Comparison of ENCODE assay signal across 24 mouse cellular contexts in the genomic region with DNA sequence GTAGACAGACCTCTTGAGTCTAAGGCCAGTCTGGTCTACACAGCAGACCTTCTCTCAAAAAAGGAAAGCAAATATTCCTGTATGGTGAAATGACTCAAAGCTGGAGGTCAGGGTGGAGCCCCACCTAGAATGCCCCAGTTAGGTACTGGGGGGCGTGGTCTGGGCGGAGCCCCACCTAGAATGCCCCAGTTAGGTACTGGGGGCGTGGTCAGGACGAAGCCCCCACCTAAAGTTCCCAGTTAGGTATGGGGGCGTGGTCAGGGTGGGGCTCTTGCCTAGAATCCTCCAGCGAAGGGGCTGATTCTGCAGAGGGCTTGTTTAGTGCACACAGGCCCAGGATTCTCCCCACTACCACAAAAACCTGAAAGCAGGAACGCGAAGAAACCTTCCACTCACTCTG. TPM values are rescaled to one million over a fixed set of nuclear protein-coding genes. Genes with fewer than 3 reads are reported as not detected.
A peak's percentile ranks its signal among the peaks of the same experiment; 100 is the strongest.
DNase-seq lines count a peak whose midpoint lies in the region; ATAC-seq and TF ChIP-seq lines count a peak whose summit lies in the region.
"Had no signal": no experiment of that assay in that cellular context is flagged by ENCODE, and none has a peak within 500 bp of the region (broad histone marks: within the 10 kb centered on the region; RNA-seq: fewer than 3 reads in every experiment).

No protein-coding gene starts in this region.

- no peak overlapping the region for H3K27ac ChIP-seq in lung, postnatal 0 days (ENCODE audit: low read length)
- no peak overlapping the region for H3K27ac ChIP-seq in stomach, postnatal 0 days (replicated peaks)
- no peak overlapping the region for H3K27ac ChIP-seq in midbrain, embryonic 14.5 days (replicated peaks; ENCODE audit: low read depth, low read length)
- H3K27ac ChIP-seq: embryonic facial prominence, embryonic 15.5 days; forebrain, embryonic 10.5 days; heart, embryonic 15.5 days; hindbrain, embryonic 13.5 days; hindbrain, postnatal 0 days had no signal

- H3K9ac ChIP-seq in lung, postnatal 0 days (replicated peaks; ENCODE audit: low read depth) = no peak overlapping the region
- no peak overlapping the region for H3K9ac ChIP-seq in stomach, postnatal 0 days (ENCODE audit: low read length)
- H3K9ac ChIP-seq in midbrain, embryonic 14.5 days (replicated peaks; ENCODE audit: low read length) = no peak overlapping the region
- H3K9ac ChIP-seq: embryonic facial prominence, embryonic 15.5 days; heart, embryonic 15.5 days; hindbrain, embryonic 13.5 days had no signal

- ATAC-seq in lung, postnatal 0 days = no peak
- no peak for ATAC-seq in stomach, postnatal 0 days (ENCODE audit: low FRiP score, low TSS enrichment)
- ATAC-seq in midbrain, embryonic 14.5 days (ENCODE audit: low FRiP score, low TSS enrichment) = no peak
- ATAC-seq: forebrain, embryonic 14.5 days; hindbrain, postnatal 0 days; intestine, embryonic 16.5 days; Patski had no signal

- no peak for TF ChIP-seq CTCF in lung, postnatal 0 days (IDR thresholded peaks at IDR 0.05)
- no peak for TF ChIP-seq CTCF in stomach, postnatal 0 days (IDR thresholded peaks at IDR 0.05; ENCODE audit: low read depth)

- DNase-seq in cerebellum, adult 9-11 months = peak; percentile 20
- DNase-seq in cerebellum, adult 11 months = no peak
- peak; percentile 48 for DNase-seq in lung, postnatal 0 days (ENCODE audit: low spot score)
- DNase-seq in lung, postnatal 14 days = no peak
- DNase-seq in R1 (ENCODE audit: low read depth, low spot score) = peak; percentile 96
- peak; percentile 49 for DNase-seq in stomach, postnatal 0 days (ENCODE audit: low spot score)
- DNase-seq in frontal cortex, postnatal 36 days (ENCODE audit: low spot score in 2 of 2) = no peak
- no peak for DNase-seq in midbrain, embryonic 14.5 days
- DNase-seq: adrenal gland, adult 8-10 months; cerebellum, postnatal 10 days; embryo, embryonic 11 days; gastrocnemius, postnatal 10 days; heart, adult 18-20 months; heart, postnatal 14 days had no signal

- peaks cover 13% of the 10 kb centered on the region for H3K4me1 ChIP-seq in lung, postnatal 0 days (ENCODE audit: insufficient read depth, low read depth, low read length)
- H3K4me1 ChIP-seq in stomach, postnatal 0 days (replicated peaks; ENCODE audit: control insufficient read depth, insufficient read depth) = peaks cover 6% of the 10 kb centered on the region
- H3K4me1 ChIP-seq in midbrain, embryonic 14.5 days (ENCODE audit: control insufficient read depth, insufficient read depth, low read length) = peaks cover 7% of the 10 kb centered on the region

- 63% methylated on average over 8 of the region's 8 CpGs for WGBS in lung, postnatal 0 days
- WGBS in stomach, postnatal 0 days = 57% methylated on average over 8 of the region's 8 CpGs
- WGBS in midbrain, embryonic 14.5 days = 61% methylated on average over 8 of the region's 8 CpGs

- H3K9me3 ChIP-seq in lung, postnatal 0 days (ENCODE audit: low read length) = no peaks in the 10 kb centered on the region; the same call in 1 of the 2 replicates
- H3K9me3 ChIP-seq in stomach, postnatal 0 days (ENCODE audit: control insufficient read depth, low read length) = no peaks in the 10 kb centered on the region
- no peaks in the 10 kb centered on the region for H3K9me3 ChIP-seq in midbrain, embryonic 14.5 days (ENCODE audit: control insufficient read depth, low read length)
- H3K9me3 ChIP-seq: embryonic facial prominence, embryonic 15.5 days; forebrain, embryonic 10.5 days; heart, embryonic 15.5 days; hindbrain, embryonic 13.5 days had no signal

- no peak for TF ChIP-seq EP300 in lung, postnatal 0 days (IDR thresholded peaks at IDR 0.05)
- no peak for TF ChIP-seq EP300 in stomach, postnatal 0 days (optimal IDR thresholded peaks at IDR 0.05)

- no peaks in the 10 kb centered on the region for H3K27me3 ChIP-seq in lung, postnatal 0 days (replicated peaks; ENCODE audit: insufficient read depth, low read length)
- H3K27me3 ChIP-seq in stomach, postnatal 0 days (ENCODE audit: control insufficient read depth, insufficient read depth, low read length) = no peaks in the 10 kb centered on the region
- H3K27me3 ChIP-seq in midbrain, embryonic 14.5 days (ENCODE audit: control insufficient read depth, insufficient read depth, low read length) = no peaks in the 10 kb centered on the region
- H3K27me3 ChIP-seq: embryonic facial prominence, embryonic 15.5 days; heart, embryonic 15.5 days; hindbrain, embryonic 13.5 days; Patski had no signal

- no peak overlapping the region for H3K4me2 ChIP-seq in lung, postnatal 0 days (replicated peaks; ENCODE audit: low read depth, low read length)
- no peak overlapping the region for H3K4me2 ChIP-seq in stomach, postnatal 0 days (replicated peaks; ENCODE audit: low read depth)
- H3K4me2 ChIP-seq in midbrain, embryonic 14.5 days (ENCODE audit: low read length) = no peak overlapping the region
- H3K4me2 ChIP-seq: embryonic facial prominence, embryonic 15.5 days; heart, embryonic 11.5 days; heart, embryonic 15.5 days; hindbrain, embryonic 13.5 days had no signal

- no peak overlapping the region for H3K4me3 ChIP-seq in lung, postnatal 0 days (ENCODE audit: low read depth, low read length)
- no peak overlapping the region for H3K4me3 ChIP-seq in stomach, postnatal 0 days (ENCODE audit: low read depth, low read length)
- no peak overlapping the region for H3K4me3 ChIP-seq in midbrain, embryonic 14.5 days (replicated peaks; ENCODE audit: low read depth, low read length)
- H3K4me3 ChIP-seq: embryonic facial prominence, embryonic 15.5 days; erythroblast, embryonic 14.5 days; forebrain, embryonic 10.5 days; heart, embryonic 15.5 days; hindbrain, embryonic 13.5 days had no signal

- peaks cover 16% of the 10 kb centered on the region; the same call in 1 of the 2 replicates for H3K36me3 ChIP-seq in lung, postnatal 0 days (ENCODE audit: insufficient read depth, low read length)
- peaks cover 8% of the 10 kb centered on the region for H3K36me3 ChIP-seq in stomach, postnatal 0 days (ENCODE audit: control insufficient read depth, insufficient read depth, low read length)
- H3K36me3 ChIP-seq in midbrain, embryonic 14.5 days (ENCODE audit: control insufficient read depth, insufficient read depth, low read length) = peaks cover 48% of the 10 kb centered on the region

RNA-seq across cellular contexts. Expression of a gene that starts 4.2 kb away (rescaled TPM):
- polyA plus RNA-seq in lung, postnatal 0 days (2015; fragmentation: Nextera tagmentation; extraction: Ambion mirVana) = 24.1 and 24.2 TPM in 2 replicates
- polyA plus RNA-seq in stomach, postnatal 0 days (2015; fragmentation: Nextera tagmentation; extraction: Ambion mirVana) = 15.1 and 15.6 TPM in 2 replicates
- 47.7 and 58.1 TPM in 2 replicates for polyA plus RNA-seq in midbrain, embryonic 14.5 days (2014; fragmentation: Nextera tagmentation; extraction: Ambion mirVana)

RNA-seq across cellular contexts. Expression of a gene that starts 4.9 kb away (rescaled TPM):
- polyA plus RNA-seq in lung, postnatal 0 days (2015; fragmentation: Nextera tagmentation; extraction: Ambion mirVana) = 4.4 and 5.3 TPM in 2 replicates
- polyA plus RNA-seq in stomach, postnatal 0 days (2015; fragmentation: Nextera tagmentation; extraction: Ambion mirVana) = 3.3 and 5.3 TPM in 2 replicates
- 8.9 and 16.8 TPM in 2 replicates for polyA plus RNA-seq in midbrain, embryonic 14.5 days (2014; fragmentation: Nextera tagmentation; extraction: Ambion mirVana)

RNA-seq across cellular contexts. Expression of a gene that starts 17.4 kb away (rescaled TPM):
- polyA plus RNA-seq in lung, postnatal 0 days (2015; fragmentation: Nextera tagmentation; extraction: Ambion mirVana) = 0.07 and 0.29 TPM in 2 replicates
- polyA plus RNA-seq in stomach, postnatal 0 days (2015; fragmentation: Nextera tagmentation; extraction: Ambion mirVana) = 0.24 and 0.35 TPM in 2 replicates
- polyA plus RNA-seq in midbrain, embryonic 14.5 days (2014; fragmentation: Nextera tagmentation; extraction: Ambion mirVana) = 0.74 and 1.1 TPM in 2 replicates

RNA-seq across cellular contexts. Expression of a gene that starts 22.6 kb away (rescaled TPM):
- 12.8 and 18.5 TPM in 2 replicates for polyA plus RNA-seq in lung, postnatal 0 days (2015; fragmentation: Nextera tagmentation; extraction: Ambion mirVana)
- polyA plus RNA-seq in stomach, postnatal 0 days (2015; fragmentation: Nextera tagmentation; extraction: Ambion mirVana) = 7.6 and 8.9 TPM in 2 replicates
- polyA plus RNA-seq in midbrain, embryonic 14.5 days (2014; fragmentation: Nextera tagmentation; extraction: Ambion mirVana) = 3.2 and 3.5 TPM in 2 replicates

RNA-seq across cellular contexts. Expression of a gene that starts 25.4 kb away (rescaled TPM):
- 2.6 and 2.9 TPM in 2 replicates for polyA plus RNA-seq in lung, postnatal 0 days (2015; fragmentation: Nextera tagmentation; extraction: Ambion mirVana)
- 2.4 TPM in 2 replicates for polyA plus RNA-seq in stomach, postnatal 0 days (2015; fragmentation: Nextera tagmentation; extraction: Ambion mirVana)
- polyA plus RNA-seq in midbrain, embryonic 14.5 days (2014; fragmentation: Nextera tagmentation; extraction: Ambion mirVana) = 7.8 and 8.2 TPM in 2 replicates

Comparison
In these comparisons a context has a peak if more than half of its experiments do, and no peak if none do; other contexts are left out.
1. DNase-seq: peak in cerebellum, adult 9-11 months (single experiment), lung, postnatal 0 days (single experiment), R1 (single experiment) and stomach, postnatal 0 days (single experiment); none in cerebellum, adult 11 months (single experiment), lung, postnatal 14 days (single experiment), frontal cortex, postnatal 36 days (0 of 2) and midbrain, embryonic 14.5 days (single experiment).